Mouse (Mus musculus) heart, adult 18-20 months (tissue): ENCODE measurements around the gene En2. TPM values are rescaled to one million over a fixed set of nuclear protein-coding genes. Genes with fewer than 3 reads are reported as not detected.

Source experiments
- DNase-seq, 2 experiments: peaks; one replicate each; pipeline ENCODE4 v3.0.0; 2021 to 2022; ENCODE audit warnings: mixed read lengths in 1 of 2
- total RNA-seq, 2 experiments: library from RNA; stranded (reverse); gene quantifications; 2 replicates each; pipeline ENCODE4 v1.2.3; 2021

En2 gene
- total RNA-seq, 2 experiments from 2014 or later, result 0.08 TPM; not detected in 1

- DNase-seq, result no peak
These were observed 12.8 kb downstream of the En2 start for GRCm38 (mm10) chr5:28178322-28178721.

DNA sequence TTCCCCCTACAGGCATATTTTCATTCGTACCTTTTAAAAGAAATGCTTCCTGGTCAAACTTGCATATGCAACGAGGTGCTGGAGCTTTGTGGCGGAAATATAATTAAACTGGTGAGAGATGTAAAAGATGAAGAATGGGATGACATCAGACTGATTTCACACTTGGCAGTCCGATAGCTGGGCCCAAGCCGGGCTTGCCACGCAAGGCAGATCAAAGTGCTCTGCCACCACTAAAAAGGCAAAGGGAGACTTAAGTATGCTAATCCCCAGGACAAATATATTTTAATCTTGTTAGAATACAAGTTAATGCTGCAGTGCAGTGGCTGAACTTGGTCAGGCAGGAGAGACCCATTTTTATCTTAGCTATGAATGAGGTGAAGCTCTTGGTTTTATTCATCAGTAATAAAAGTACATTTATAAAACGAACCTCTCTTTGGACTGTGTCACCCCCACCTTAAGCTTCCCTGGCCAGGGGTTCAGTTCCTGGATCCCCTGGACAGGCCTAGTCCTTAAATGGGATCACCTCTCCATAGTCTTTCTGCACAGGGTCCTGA lies 13.8 kb downstream of the En2 start:
- DNase-seq, result no peak

DNA sequence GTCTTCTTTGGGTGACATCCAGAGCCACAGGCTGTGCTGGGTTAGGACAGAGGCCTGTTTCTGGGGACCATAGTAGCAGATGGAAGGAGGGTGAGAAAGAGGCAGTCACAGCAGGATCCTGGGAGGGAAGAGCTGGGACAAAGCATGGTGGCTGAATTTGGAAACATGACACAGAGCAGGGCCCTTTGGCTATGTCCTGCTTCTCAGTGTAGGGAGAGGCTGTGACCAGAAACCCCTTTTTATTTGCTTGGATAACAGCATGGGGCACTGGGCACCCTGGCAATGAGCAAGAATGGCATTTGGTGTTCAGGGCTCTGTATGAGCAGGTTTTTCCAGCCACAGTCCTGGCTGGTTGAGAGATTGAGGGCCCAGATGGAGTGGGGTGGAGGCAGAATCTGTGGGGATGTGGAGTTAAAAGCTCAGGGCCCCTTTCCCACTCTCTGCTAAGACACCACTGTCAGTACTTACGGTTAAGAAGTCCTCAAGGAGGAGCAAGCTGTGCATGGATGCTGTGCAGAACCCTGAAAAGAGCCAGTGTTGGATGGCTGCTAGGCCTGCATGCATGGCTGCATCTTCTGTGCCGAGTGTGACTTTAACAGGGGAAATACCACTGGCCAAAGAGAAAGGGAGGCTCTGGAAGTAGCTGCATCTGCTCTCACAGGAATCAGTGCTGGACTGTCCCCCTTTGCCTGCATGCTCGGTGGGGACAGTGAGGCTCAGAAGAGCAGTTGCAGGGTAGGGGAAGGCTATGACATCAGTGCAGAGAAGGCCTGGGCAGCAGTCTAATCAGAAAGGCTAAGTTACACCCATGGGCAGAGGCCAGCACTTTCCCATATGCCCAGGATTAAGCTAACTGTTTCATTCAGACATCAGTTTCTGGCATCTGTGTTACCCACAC lies 26.0 kb downstream of the En2 start:
- DNase-seq, result no peak

GRCm38 (mm10) chr5:28192099-28192454 lies 26.6 kb downstream of the En2 start:
- no peak for DNase-seq

- no peak for DNase-seq
These were observed 30.0 kb downstream of the En2 start for GRCm38 (mm10) chr5:28195473-28195872.

GRCm38 (mm10) chr5:28199089-28199873 lies 33.8 kb downstream of the En2 start:
- DNase-seq, result no peak

DNA sequence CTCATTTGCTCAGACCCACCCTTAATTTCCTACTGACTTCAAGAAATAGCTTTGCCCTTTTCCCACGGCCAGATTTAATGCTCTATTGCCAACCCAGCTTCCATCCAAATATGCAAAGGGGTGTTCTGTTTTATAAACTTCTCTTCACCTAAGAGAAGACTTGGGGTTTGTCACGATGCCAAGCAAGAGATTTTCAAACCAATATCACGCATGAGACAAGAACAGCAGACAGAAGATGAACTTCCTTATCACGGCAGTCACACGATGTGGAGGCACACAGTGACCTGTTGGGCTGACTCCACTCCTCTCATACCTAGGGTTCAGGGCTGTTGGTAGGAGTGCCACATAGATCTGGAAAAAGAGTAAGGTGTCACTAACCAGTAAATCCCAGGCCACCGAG lies 37.6 kb downstream of the En2 start:
- DNase-seq, result no peak

- DNase-seq, result no peak
These were observed 39.2 kb downstream of the En2 start for GRCm38 (mm10) chr5:28204678-28205077.

DNA sequence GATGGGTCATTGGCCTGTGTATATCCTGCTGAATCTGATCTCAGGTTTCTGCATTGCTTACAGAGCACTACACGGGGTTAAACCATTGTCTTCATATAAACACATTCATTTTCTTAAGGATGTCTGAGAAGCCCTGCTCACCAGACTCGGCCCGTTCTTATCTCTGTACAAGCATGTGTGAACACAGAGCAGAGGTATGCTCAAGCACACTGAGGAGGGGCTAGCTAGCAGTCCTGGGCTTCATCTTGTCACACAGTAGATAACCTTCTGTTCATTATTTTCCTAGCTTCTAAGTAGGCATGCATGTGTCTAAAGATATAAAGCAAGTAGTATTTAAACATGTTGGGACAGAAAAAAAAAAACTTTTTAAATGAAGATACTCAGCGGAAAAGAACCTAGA lies 41.0 kb downstream of the En2 start:
- DNase-seq, result no peak

- no peak for DNase-seq
These were observed 41.5 kb downstream of the En2 start for GRCm38 (mm10) chr5:28207043-28207442.

DNA sequence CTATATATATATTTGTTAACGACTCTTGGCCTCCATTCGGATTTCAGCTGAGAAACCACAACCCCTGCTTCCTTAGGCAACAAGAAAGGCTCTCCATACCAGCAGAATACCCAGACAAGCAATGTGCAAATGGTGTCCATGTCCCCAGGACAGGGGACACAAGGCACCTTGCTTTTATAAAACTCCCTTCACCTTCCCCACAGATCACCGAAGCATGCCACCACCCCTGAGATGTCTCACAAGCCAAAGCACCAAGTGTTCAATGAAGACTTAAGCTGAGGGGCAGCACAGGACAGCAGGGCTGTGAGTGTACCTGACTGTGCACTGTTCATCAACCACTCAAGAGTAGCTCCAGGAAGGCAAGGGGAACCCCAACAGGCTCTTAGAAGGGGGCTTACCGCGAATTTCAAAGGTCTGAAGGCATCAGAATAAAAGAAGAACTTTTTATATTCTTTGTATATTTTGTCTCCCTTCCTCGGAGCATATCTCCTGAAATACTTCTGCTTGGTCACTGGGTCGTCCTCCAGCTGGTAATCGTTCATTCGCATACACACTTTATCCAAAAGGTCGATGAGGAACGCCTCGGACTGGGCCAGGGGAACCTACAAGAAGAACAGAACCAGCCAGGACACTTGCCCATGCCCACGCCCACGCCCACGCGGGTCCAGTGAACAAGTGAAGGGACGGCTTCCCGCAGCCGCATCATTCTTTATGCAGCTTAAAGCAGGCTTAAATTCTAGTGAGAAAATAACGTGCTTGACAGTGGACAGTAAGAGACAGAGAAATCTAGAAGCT lies 43.4 kb downstream of the En2 start:
- no peak for DNase-seq

DNA sequence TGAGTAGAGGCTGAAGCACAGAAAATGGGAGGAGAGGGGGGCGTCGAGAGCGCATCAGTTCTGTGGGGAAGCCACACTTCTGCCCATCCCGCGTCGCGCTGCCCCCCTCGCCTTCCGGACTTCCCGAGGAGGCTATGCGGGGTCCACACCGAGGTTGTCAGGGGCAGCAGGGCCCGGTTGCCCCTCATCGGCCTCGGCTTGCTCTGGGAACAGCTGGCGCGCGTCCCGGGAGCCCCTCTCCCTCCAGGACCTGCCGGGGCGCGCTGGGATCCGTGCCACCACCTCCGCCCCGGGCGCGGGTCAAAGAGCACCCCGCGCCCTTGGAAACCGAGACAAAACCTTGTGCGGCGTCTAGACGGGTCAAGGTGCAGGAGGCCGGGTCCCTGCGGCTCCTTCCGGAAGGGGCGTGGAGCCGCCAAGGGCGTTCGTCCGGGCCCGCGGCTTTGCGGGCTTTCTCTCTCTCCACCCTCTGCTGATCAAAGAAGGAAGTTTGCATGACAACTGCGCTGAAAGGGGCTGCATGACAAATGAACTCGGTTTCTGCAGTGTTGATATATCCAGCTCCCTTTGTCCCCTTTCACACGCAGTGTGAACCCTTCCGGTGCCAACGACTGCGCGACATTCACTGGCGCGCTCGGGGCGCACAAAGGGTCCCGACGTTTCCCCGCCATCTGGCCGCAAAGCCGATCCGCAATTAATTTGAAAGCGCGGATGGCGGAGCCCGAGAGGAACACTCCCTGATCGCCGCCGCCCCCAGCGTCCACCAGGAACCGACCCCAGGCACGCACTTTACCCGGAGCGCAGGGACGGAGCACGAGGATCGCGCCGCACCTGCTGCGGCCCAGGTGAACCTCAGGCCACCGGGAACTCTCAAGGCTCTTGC lies 44.3 kb downstream of the En2 start:
- DNase-seq, result no peak

DNA sequence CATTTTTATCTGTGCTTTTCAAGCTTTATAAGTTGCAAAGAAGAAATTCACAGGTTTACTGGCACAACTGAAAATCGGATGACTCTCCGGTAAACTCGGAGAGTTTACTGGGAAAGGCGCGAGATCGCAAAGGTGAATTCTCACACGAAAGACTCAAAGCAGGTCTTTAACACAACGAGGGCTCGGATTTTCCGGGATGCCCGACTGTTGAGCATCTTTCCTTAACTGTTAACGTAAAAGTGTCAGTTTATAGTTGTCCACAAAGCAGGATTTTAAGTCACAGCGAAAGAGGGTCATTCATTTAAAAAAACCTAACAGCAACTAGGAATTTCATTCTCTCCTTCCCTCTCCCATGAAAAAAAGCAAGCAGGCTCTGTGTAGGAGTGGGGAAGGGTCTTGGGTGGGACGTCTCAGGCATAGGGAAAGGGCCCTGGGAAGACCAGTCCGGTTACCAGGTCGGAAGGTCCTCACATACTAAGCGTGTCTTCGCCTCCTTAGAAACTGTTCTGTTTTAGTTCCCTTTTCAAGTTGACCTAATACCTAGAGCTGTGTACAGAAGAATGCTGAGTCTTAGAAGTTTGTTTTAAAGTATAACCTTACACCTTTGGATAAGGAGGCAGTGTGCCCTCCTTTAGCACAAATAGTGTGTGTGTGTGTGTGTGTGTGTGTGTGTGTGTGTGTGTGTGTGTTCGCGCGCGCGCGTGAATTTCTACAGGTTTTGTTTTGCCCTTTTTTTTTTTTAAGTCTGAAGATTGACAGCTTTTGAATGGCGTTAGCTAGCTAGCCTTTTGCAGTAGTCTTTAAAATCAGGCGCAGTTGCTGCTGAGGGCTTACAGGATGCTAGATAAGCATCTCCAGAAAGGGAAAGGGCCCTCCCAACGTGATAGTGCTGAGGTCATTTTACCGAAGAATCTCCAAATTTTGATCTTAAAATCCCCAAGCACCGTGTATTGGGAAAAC lies 45.4 kb downstream of the En2 start:
- DNase-seq, result no peak

- DNase-seq, result no peak
These were observed 46.3 kb downstream of the En2 start for GRCm38 (mm10) chr5:28211651-28212310.

DNA sequence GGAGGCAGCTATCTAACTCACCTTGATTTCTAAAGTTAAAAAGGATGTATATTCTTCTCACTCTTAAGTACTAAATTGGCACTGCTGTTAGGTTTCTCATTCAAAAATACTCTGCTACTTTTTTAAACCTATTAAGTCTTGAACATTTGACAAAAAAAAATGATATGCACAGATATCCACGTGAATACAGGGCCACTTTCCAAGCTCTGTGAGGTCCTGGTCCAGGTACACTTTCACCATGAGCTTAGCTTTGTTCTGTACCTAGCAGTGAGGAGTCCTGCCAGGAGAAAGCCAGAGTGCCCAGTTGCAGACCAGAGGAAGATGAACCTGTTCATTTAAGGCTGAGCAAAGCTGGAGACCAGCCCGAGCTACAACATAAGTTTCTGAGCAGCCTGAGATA lies 47.9 kb downstream of the En2 start:
- DNase-seq, result no peak

DNA sequence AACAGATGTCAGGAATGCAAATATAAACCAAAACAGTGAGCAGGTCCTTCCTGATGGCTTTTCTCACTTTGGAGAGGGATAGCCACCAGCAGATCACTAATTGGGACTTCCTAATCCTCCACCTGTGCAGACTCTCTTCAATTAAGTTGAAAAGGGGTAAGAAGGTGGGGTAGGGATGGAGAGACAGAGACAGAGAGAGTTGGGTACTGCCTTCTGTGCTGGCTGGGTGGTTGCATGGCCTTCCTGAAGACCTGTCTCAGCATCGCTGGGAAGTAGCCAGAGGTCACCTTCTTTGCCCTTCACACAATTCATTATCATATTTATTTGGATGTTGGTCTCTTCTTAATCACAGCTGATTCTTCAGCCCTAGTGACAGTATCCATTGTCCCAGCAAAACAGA lies 54.1 kb downstream of the En2 start:
- DNase-seq, result no peak
